Mouse (Mus musculus): ENCODE measurements around the gene Cradd. TPM values are rescaled to one million over a fixed set of nuclear protein-coding genes. Genes with fewer than 3 reads are reported as not detected.

Cradd gene
- polyA plus RNA-seq, 1 experiment from 2014 or later = 7.6 TPM

GRCm38 (mm10) chr10:95266041-95266762 lies 57.7 kb downstream of the Cradd start:
- WGBS = 76% methylated on average over 10 of the region's 10 CpGs
- 0 out of 2 replicates have a peak overlapping the region, but pooled peaks have one; percentile 12 for H3K27ac ChIP-seq
- H3K4me3 ChIP-seq = no peak overlapping the region
- H3K4me1 ChIP-seq (replicated peaks) = peaks cover 15% of the 10 kb centered on the region
- H3K27me3 ChIP-seq = no peaks in the 10 kb centered on the region
- no peaks in the 10 kb centered on the region for H3K36me3 ChIP-seq
- ATAC-seq (replicated peaks; ENCODE audit: insufficient number of reproducible peaks, insufficient read depth, low FRiP score, low read depth) = no peak
- peak overlapping the region; percentile 83; the same call in 1 of the 2 replicates for H3K4me2 ChIP-seq
- H3K9ac ChIP-seq = no peak overlapping the region
- no peaks in the 10 kb centered on the region for H3K9me3 ChIP-seq (replicated peaks)

- no peak for ATAC-seq (replicated peaks; ENCODE audit: insufficient number of reproducible peaks, insufficient read depth, low FRiP score, low read depth)
- peak overlapping the region; percentile 83 for H3K4me2 ChIP-seq
- H3K9me3 ChIP-seq (replicated peaks) = no peaks in the 10 kb centered on the region
- peaks cover 17% of the 10 kb centered on the region for H3K4me1 ChIP-seq (replicated peaks)
- H3K36me3 ChIP-seq = no peaks in the 10 kb centered on the region
- H3K4me3 ChIP-seq = no peak overlapping the region; the same call in 1 of the 2 replicates
- no peaks in the 10 kb centered on the region for H3K27me3 ChIP-seq
- no peak overlapping the region for H3K9ac ChIP-seq
- H3K27ac ChIP-seq = no peak overlapping the region
- 66% methylated on average over 4 of the region's 4 CpGs for WGBS
These were observed 58.4 kb downstream of the Cradd start for GRCm38 (mm10) chr10:95265576-95265975.

- ATAC-seq (replicated peaks; ENCODE audit: insufficient number of reproducible peaks, insufficient read depth, low FRiP score, low read depth) = no peak; the same call in 1 of the 2 replicates
- H3K27ac ChIP-seq = peak overlapping the region; percentile 43; the same call in 1 of the 2 replicates
- peak overlapping the region; percentile 57 for H3K4me3 ChIP-seq
- H3K4me2 ChIP-seq = peak overlapping the region; percentile 83
- H3K9me3 ChIP-seq (replicated peaks) = no peaks in the 10 kb centered on the region
- no peaks in the 10 kb centered on the region for H3K27me3 ChIP-seq
- H3K4me1 ChIP-seq (replicated peaks) = peaks cover 20% of the 10 kb centered on the region
- WGBS = 6% methylated on average over 37 of the region's 37 CpGs
- peak overlapping the region; percentile 61 for H3K9ac ChIP-seq
- H3K36me3 ChIP-seq = no peaks in the 10 kb centered on the region
These were observed 59.2 kb downstream of the Cradd start for GRCm38 (mm10) chr10:95264485-95265321.

- H3K9ac ChIP-seq = no peak overlapping the region
- H3K27me3 ChIP-seq = no peaks in the 10 kb centered on the region
- no peaks in the 10 kb centered on the region for H3K9me3 ChIP-seq (replicated peaks)
- no peak overlapping the region for H3K27ac ChIP-seq
- peaks cover 23% of the 10 kb centered on the region for H3K4me1 ChIP-seq (replicated peaks)
- no peak overlapping the region for H3K4me3 ChIP-seq
- whole genome bisulfite sequencing = 46% methylated on average over 11 of the region's 11 CpGs
- no peak overlapping the region for H3K4me2 ChIP-seq
- no peaks in the 10 kb centered on the region for H3K36me3 ChIP-seq
- ATAC-seq (replicated peaks; ENCODE audit: insufficient number of reproducible peaks, insufficient read depth, low FRiP score, low read depth) = no peak
These were observed 61.5 kb downstream of the Cradd start for GRCm38 (mm10) chr10:95262388-95262787.

- Histone ChIP-seq H3K4me1 (replicated peaks) (peaks cover 22% of the 10 kb centered on the region), H3K4me2 (no peak overlapping the region), H3K27me3 (no peaks in the 10 kb centered on the region), H3K9me3 (replicated peaks) (no peaks in the 10 kb centered on the region), H3K27ac (no peak overlapping the region), H3K36me3 (no peaks in the 10 kb centered on the region), H3K4me3 (no peak overlapping the region), H3K9ac (no peak overlapping the region)
- WGBS = 41% methylated on average over 2 of the region's 2 CpGs
- no peak for ATAC-seq (replicated peaks; ENCODE audit: insufficient number of reproducible peaks, insufficient read depth, low FRiP score, low read depth)
These were observed 62.7 kb downstream of the Cradd start for GRCm38 (mm10) chr10:95261279-95261678.

- H3K9ac ChIP-seq = no peak overlapping the region
- no peak overlapping the region for H3K4me2 ChIP-seq
- H3K36me3 ChIP-seq = no peaks in the 10 kb centered on the region
- H3K27me3 ChIP-seq = no peaks in the 10 kb centered on the region
- ATAC-seq (replicated peaks; ENCODE audit: insufficient number of reproducible peaks, insufficient read depth, low FRiP score, low read depth) = no peak
- H3K4me1 ChIP-seq (replicated peaks) = peaks cover 17% of the 10 kb centered on the region
- 49% methylated on average over 3 of the region's 3 CpGs for WGBS
- no peak overlapping the region for H3K27ac ChIP-seq
- no peaks in the 10 kb centered on the region for H3K9me3 ChIP-seq (replicated peaks)
- no peak overlapping the region for H3K4me3 ChIP-seq
These were observed 63.5 kb downstream of the Cradd start for GRCm38 (mm10) chr10:95260420-95260819.

GRCm38 (mm10) chr10:95258471-95259155 lies 65.3 kb downstream of the Cradd start:
- Histone ChIP-seq H3K4me2 (no peak overlapping the region), H3K4me3 (no peak overlapping the region), H3K27me3 (no peaks in the 10 kb centered on the region), H3K36me3 (no peaks in the 10 kb centered on the region), H3K27ac (no peak overlapping the region), H3K9me3 (replicated peaks) (no peaks in the 10 kb centered on the region), H3K9ac (no peak overlapping the region), H3K4me1 (replicated peaks) (peaks cover 24% of the 10 kb centered on the region)
- ATAC-seq (replicated peaks; ENCODE audit: insufficient number of reproducible peaks, insufficient read depth, low FRiP score, low read depth) = no peak
- WGBS = 67% methylated on average over 10 of the region's 10 CpGs

- Histone ChIP-seq H3K4me1 (replicated peaks) (peaks cover 24% of the 10 kb centered on the region), H3K4me3 (no peak overlapping the region), H3K4me2 (no peak overlapping the region), H3K36me3 (no peaks in the 10 kb centered on the region), H3K9ac (no peak overlapping the region), H3K27ac (no peak overlapping the region), H3K9me3 (replicated peaks) (no peaks in the 10 kb centered on the region), H3K27me3 (no peaks in the 10 kb centered on the region)
- WGBS = 62% methylated on average over 8 of the region's 8 CpGs
- no peak for ATAC-seq (replicated peaks; ENCODE audit: insufficient number of reproducible peaks, insufficient read depth, low FRiP score, low read depth)
These were observed 66.0 kb downstream of the Cradd start for GRCm38 (mm10) chr10:95257979-95258378.

- Histone ChIP-seq H3K9me3 (replicated peaks) (no peaks in the 10 kb centered on the region), H3K9ac (no peak overlapping the region), H3K4me3 (no peak overlapping the region), H3K4me2 (no peak overlapping the region), H3K27ac (no peak overlapping the region), H3K27me3 (no peaks in the 10 kb centered on the region), H3K4me1 (replicated peaks) (peaks cover 18% of the 10 kb centered on the region), H3K36me3 (no peaks in the 10 kb centered on the region)
- ATAC-seq (replicated peaks; ENCODE audit: insufficient number of reproducible peaks, insufficient read depth, low FRiP score, low read depth) = no peak
- 64% methylated on average over 7 of the region's 7 CpGs for WGBS
These were observed 67.8 kb downstream of the Cradd start for GRCm38 (mm10) chr10:95256095-95256494.

- WGBS = 71% methylated on average over 8 of the region's 8 CpGs
- Histone ChIP-seq H3K36me3 (no peaks in the 10 kb centered on the region), H3K27me3 (no peaks in the 10 kb centered on the region), H3K4me3 (no peak overlapping the region), H3K9me3 (replicated peaks) (no peaks in the 10 kb centered on the region), H3K4me2 (no peak overlapping the region), H3K9ac (no peak overlapping the region), H3K27ac (no peak overlapping the region), H3K4me1 (replicated peaks) (peaks cover 13% of the 10 kb centered on the region)
- no peak for ATAC-seq (replicated peaks; ENCODE audit: insufficient number of reproducible peaks, insufficient read depth, low FRiP score, low read depth)
These were observed 68.8 kb downstream of the Cradd start for GRCm38 (mm10) chr10:95255018-95255680.

Data from heart, embryonic 15.5 days (tissue).